Mouse (Mus musculus): ENCODE data around the gene Hist2h2be.
"Not testable (repeated sequence)": the region's sequence is repeated elsewhere in the genome, so short reads cannot be mapped to it uniquely, and the experiment has no call there.

Hist2h2be gene

DNA sequence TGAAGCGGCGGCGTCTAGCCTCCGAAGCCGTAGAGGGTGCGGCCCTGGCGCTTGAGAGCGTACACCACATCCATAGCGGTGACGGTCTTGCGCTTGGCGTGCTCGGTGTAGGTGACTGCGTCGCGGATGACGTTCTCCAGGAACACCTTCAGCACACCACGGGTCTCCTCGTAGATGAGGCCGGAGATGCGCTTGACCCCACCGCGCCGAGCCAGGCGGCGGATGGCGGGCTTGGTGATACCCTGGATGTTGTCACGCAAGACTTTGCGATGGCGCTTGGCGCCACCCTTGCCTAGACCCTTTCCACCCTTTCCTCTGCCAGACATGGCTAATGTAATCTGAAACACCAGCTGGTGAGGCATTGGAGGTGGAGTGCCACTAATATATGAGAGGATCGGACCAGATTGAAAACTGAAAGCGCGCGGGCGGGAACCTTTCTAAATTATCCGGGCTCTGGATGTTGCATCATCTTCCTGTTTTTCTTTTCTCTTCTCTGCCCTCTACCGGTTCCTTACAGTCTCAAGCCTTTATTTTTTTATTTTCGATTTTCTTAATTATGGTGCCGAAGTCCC is 42.1 kb downstream of the Hist2h2be start, which contains the start of gene Hist2h4:
Gene Hist2h4, minus strand, starts transcription at position 333 of the 572 bp plus-strand sequence.
- DNase-seq (ENCODE audit: low spot score), result peak; percentile 98

DNA sequence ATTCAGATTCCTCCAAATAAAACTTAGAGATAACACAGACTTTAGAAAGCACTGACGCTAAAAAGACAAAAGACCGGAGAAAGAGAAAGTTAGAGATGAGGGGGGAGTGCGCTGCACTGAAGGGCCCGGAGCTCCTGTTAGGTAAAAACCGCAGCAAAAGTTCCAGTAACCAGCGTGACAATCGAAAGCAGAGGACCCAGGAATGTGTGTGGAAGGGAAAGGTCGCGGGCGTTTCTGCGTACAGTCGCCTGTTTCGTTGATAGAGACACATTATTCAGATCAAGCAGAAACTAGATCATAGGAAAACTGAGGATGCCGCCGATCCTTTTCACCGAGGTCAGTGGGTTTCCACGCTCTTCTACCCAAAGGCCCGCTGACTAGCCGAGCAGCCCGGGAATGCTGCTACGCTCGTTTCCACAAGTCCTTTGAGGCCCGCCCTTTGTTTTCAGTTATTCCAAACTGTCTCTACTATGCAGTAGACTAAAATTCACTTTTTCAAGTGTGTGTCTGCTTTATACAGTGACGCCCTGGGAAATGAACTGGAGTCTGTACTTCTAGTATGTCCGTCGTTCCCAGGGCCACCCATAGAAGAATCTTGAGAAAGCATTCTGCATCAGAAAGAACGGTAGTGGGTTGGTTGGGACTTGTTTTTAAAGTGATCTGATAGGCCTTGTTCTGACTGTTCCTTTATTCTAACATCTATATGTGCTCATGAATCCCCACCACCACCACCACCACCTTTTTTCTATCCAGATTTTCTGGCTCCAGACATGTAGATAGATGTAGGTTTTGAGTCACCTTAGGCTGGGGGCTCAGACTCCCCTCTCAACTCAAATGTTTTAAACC is 42.9 kb downstream of the Hist2h2be start:
- DNase-seq (ENCODE audit: low spot score), result peak; percentile 60

DNA sequence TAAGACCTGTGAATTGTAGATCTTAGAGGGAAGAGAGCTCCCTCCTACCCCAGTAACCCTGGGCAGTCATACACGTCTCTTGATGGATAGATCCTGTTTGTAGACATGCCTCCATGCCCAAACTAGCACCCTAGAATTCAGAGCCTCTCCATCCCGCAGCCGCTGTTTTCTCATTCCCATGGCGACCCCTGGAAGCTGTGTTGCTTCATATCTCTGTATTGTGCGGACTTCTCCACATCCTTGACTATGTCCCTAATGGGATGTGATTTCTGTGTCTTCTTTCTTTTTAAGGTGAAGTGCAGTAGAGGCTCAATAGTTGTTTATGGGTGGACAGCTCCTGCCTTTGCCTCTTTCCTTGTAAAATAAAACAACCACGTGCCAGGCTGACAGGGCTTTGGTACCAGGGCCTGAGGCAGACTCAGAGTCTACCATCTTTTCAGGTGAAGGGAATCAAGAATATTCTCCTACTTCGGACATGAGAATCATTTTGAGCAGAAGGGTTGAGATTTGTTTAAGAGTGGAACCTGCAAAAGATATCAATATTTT is 43.6 kb downstream of the Hist2h2be start:
- no peak for DNase-seq (ENCODE audit: low spot score)

DNA sequence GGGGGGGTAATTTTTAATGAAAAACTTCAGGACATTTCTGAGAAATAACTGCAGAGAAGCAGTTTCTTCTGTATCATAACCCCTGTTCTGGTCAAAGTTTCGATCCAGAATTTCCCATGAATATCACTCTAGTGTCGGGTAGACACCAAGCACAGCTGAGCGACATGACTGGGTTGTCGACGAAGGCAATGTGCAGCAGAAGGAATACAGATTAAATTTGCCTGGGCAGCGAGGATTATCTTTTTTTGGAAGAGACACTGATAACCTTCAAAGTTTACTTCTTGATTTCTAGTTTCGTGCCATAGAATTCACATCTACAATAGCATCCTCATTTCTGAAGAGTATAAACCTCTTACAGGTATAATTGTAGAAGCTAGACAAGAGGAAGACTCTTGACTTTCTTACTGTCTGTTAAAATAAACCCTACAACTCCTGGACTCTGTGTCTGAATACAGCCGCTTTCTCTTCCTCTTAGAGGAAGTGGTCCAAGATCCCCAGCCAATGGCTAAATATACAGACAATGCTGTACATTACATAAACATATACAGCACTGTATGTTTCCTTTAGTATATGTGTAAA is 45.3 kb downstream of the Hist2h2be start:
- DNase-seq (ENCODE audit: low spot score), result no peak

DNA sequence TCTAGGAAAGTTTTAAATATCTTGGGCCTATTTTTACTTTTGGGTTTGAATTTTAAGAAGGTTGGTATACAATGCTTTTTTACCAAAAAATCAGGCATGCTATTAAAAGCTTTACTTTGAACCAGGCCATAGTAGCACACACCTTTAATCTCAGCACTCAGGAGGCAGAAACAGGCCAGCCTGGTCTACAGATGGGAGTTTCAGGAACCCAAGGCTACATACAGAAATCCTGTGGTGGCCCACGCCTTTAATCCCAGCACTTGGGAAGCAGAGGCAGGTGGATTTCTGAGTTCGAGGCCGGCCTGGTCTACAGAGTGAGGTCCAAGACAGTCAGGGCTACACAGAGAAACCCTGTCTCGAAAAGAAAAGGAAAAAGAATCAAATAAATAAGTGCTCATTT is 46.6 kb downstream of the Hist2h2be start:
- no peak for DNase-seq (ENCODE audit: low spot score)

DNA sequence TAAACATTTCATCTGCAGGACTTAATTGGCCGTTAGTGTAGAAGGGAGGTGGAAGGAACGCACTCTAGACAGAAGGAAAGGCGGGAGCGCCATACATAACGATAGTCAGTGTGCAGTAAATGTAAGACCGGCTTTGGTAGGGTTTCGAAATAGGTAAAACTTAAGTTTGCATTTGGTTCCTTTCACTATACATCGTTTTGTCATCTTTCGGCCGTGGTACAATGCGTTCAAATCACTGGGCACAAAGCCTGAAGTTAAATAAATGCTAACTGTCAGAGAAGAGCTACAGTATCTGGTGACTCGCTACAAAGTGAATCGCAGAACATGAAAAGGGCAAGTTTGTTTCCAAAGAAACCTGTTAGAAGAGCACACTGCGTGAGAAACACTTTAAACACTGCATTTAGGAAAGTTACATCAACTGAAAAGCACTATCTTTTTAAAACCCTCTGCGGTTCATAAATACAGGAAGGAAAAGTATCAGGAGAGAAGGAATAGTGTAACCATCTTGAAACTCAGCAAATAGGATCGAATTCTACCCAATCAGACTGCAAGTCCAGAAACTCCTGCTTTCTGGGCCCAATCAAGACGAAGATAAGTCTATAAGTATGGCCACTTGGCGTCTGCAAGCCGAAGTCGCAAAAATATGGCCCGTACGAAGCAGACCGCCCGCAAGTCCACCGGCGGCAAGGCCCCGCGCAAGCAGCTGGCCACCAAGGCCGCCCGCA is 47.3 kb downstream of the Hist2h2be start, which contains the start of gene Hist2h3b:
Gene Hist2h3b, plus strand, starts transcription at position 604 of the 725 bp plus-strand sequence.
- DNase-seq (ENCODE audit: low spot score), result peak; percentile 82

DNA sequence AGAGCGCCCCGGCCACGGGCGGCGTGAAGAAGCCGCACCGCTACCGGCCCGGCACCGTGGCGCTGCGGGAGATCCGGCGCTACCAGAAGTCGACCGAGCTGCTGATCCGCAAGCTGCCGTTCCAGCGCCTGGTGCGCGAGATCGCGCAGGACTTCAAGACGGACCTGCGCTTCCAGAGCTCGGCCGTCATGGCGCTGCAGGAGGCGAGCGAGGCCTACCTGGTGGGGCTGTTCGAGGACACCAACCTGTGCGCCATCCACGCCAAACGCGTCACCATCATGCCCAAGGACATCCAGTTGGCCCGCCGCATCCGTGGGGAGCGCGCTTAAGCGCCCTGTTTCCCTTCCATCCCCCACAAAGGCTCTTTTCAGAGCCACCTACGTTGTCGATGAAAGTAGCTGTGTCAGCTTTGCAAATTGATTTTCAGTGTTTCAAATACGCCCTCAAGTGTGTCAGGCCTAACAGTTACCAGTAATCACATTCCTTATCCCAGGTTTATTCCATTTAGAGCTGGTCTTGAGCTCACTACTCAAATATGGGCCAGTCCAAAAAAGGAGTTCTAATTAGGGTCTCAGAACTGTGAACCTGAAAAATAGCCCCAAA is 48.0 kb downstream of the Hist2h2be start:
- DNase-seq (ENCODE audit: low spot score), result not testable (repeated sequence)

DNA sequence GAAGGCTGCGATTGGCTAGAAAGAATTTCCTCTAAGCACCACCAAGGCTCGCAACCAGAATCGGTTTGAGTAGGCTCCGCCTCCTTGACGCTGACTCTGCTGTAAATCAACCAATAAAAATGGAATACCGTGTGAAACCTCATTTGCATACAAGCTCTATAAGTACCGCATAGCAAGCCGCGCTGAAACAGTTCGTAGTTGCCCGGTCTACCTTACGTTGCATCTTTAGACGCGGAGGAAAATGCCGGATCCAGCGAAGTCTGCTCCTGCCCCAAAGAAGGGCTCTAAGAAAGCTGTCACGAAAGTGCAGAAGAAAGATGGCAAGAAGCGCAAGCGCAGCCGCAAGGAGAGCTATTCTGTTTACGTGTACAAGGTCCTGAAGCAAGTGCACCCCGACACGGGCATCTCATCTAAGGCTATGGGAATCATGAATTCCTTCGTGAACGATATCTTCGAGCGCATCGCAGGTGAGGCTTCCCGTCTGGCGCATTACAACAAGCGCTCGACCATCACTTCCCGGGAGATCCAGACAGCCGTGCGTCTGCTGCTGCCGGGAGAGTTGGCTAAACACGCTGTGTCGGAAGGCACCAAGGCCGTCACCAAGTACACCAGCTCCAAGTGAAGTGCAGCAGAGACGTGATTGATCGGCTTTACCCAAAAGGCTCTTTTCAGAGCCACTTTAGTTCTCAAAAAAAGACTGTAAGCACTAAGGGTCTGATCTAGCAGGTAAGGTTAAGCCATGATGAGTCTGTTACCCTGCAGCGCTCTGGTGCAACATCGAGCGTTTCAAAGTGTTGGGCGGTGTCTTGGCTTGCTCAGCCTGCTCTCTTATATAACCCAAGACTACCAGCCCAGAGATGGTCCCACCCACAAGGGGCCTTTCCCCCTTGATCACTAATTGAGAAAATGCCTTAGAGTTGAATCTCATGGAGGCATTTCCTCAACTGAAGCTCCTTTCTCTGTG is 48.9 kb downstream of the Hist2h2be start, which contains the start of gene Hist2h2bb:
Gene Hist2h2bb, plus strand, starts transcription at position 242 of the 964 bp plus-strand sequence.
- peak; percentile 95 for DNase-seq (ENCODE audit: low spot score)
